Mouse (Mus musculus) liver, embryonic 13.5 days (tissue): ENCODE data around the gene Naa30. TPM values are rescaled to one million over a fixed set of nuclear protein-coding genes. Genes with fewer than 3 reads are reported as not detected.

Source experiments
- ATAC-seq: fragments of 200-750 bp; cut with Nextera tagmentation; 2 replicates; pipeline ENCODE4 v1.8.0; 2017; ENCODE audit warnings: low read depth, mild to moderate bottlenecking, moderate number of reproducible peaks, moderate library complexity
- DNase-seq: peaks from one replicate; pipeline ENCODE4 v3.0.0; 2022
- H3K27ac ChIP-seq: fragments of 300-500 bp; sonication (generic); 2 replicates; pipeline ENCODE4 v1.5.1; 2015; ENCODE audit warnings: moderate library complexity, mild to moderate bottlenecking, inconsistent platforms
- H3K27me3 ChIP-seq: fragments of 300-500 bp; sonication (generic); 2 replicates; pipeline ENCODE4 v1.6.1; 2015; ENCODE audit warnings: mild to moderate bottlenecking, inconsistent platforms
- H3K36me3 ChIP-seq: fragments of 300-500 bp; sonication (generic); 2 replicates; pipeline ENCODE4 v1.6.1; 2015; ENCODE audit warnings: mild to moderate bottlenecking, inconsistent platforms
- H3K4me1 ChIP-seq: fragments of 300-500 bp; sonication (generic); replicated peaks from 2 replicates; pipeline ENCODE4 v1.6.1; 2015; ENCODE audit warnings: inconsistent platforms
- H3K4me2 ChIP-seq: fragments of 300-500 bp; sonication (generic); 2 replicates; pipeline ENCODE4 v1.6.1; 2015; ENCODE audit warnings: inconsistent platforms, mild to moderate bottlenecking, moderate library complexity
- H3K4me3 ChIP-seq: fragments of 300-500 bp; sonication (generic); replicated peaks from 2 replicates; pipeline ENCODE4 v1.5.1; 2015; ENCODE audit warnings: mild to moderate bottlenecking, inconsistent platforms
- H3K9ac ChIP-seq: fragments of 300-500 bp; sonication (generic); 2 replicates; pipeline ENCODE4 v1.6.1; 2015; ENCODE audit warnings: mild to moderate bottlenecking, inconsistent platforms
- H3K9me3 ChIP-seq: fragments of 300-500 bp; sonication (generic); replicated peaks from 2 replicates; pipeline ENCODE4 v1.6.1; 2016; ENCODE audit warnings: inconsistent platforms
- WGBS: fragments of 180-500 bp; shearing (Covaris S2); methylation state at CpG from one replicate; pipeline ENCODE4 v1.1.7; 2015; ENCODE audit not compliant: insufficient replicate concordance; 5-methylcytosine and 5-hydroxymethylcytosine counted together
- polyA plus RNA-seq: library from polyadenylated mRNA; unstranded; fragments of >200 nt; fragmentation: Nextera tagmentation; extraction: Ambion mirVana; gene quantifications from 2 replicates; pipeline ENCODE4 v1.2.1, GENCODE M21; 2015

Naa30 gene
- polyA plus RNA-seq, 1 experiment from 2014 or later: 4.0 TPM

DNA sequence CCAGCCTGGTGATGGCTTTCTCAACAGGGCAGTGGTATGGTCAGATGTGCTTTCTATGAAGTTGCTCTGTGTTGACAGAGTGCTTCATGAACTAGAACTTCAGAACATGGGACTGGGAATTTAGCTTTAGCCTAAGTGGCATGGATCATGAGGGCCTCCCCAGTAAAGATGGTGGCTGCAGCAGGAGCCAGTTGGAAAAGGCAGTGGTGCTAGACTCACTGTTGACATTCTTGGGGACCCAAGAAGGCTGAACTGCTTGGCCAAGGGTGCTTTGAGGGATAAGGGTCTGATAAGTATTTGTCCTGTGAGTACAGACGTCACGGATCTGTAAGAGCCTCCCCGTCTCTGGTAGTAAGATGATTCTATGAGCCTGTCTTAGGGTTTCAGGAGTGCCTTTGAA lies 59.8 kb downstream of the Naa30 start:
- Histone ChIP-seq H3K9me3 (no peaks in the 10 kb centered on the region), H3K27me3 (no peaks in the 10 kb centered on the region), H3K36me3 (no peaks in the 10 kb centered on the region), H3K4me3 (no peak overlapping the region), H3K4me1 (no peaks in the 10 kb centered on the region), H3K4me2 (no peak overlapping the region), H3K27ac (no peak overlapping the region), H3K9ac (no peak overlapping the region)
- no peak for ATAC-seq
- DNase-seq: no peak
- WGBS: 68% methylated on average over 3 of the region's 3 CpGs

DNA sequence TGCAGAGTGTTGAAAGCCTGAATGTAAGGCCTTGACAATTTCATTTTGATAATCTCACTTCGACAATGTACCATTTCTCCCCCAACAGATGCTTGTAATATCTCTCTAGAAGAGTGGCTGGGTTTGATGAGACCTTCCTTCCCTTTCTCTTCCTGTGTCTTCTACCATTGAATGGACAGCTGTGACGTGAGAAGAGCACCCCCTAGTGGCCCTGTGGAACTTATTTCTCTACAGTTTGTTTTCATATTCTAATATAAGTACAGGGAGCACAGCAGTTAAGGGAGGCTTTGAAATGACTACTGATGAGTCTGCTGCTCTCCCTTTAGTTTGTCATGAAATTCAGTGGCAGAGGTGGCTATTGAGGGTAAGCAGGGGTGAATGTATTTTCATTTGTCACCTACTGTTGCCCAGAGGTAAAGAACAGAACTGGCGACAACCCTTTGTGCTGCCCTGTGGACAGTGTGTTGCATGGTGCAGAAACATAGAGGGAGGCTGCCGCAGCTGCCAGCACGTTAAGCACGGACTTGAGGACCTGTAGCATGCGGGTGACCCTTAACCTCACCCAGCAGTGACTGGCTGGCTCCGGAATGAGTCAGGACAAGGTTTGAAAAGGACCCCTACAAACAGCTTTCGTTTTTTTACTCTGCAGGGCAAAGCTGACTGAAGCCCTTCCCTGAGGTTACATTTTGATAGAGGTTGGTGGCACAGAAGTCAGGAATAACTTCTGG lies 62.9 kb downstream of the Naa30 start:
- H3K27ac ChIP-seq: no peak overlapping the region
- H3K4me1 ChIP-seq: no peaks in the 10 kb centered on the region
- H3K27me3 ChIP-seq: no peaks in the 10 kb centered on the region
- H3K9me3 ChIP-seq: no peaks in the 10 kb centered on the region
- DNase-seq (peak; percentile 1), ATAC-seq (no peak)
- 35% methylated on average over 9 of the region's 9 CpGs for WGBS
- no peak overlapping the region for H3K4me3 ChIP-seq
- no peaks in the 10 kb centered on the region for H3K36me3 ChIP-seq
- H3K4me2 ChIP-seq: no peak overlapping the region
- H3K9ac ChIP-seq: no peak overlapping the region

DNA sequence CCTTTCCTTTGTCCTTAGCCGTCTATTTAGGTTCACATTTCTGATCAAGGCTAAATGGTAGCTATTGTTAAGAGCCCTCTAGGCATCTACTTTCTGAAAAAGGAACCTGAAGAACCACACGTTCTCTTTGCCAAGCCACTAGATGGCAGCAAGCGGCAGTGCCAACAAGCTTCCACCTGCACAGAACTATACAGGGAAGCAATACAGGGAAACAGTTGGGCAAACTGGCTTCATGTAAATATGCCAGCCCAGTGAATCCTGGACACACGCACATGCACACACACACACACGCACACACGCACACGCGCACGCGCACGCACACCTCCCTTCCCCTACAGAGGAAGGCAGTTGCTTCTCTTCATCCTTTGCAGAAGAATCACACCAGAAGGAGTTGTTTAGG lies 66.2 kb downstream of the Naa30 start:
- Histone ChIP-seq H3K27me3 (no peaks in the 10 kb centered on the region), H3K4me1 (no peaks in the 10 kb centered on the region), H3K4me3 (no peak overlapping the region), H3K4me2 (no peak overlapping the region), H3K9ac (no peak overlapping the region), H3K36me3 (no peaks in the 10 kb centered on the region), H3K9me3 (no peaks in the 10 kb centered on the region), H3K27ac (no peak overlapping the region)
- DNase-seq: no peak
- WGBS: 35% methylated on average over 11 of the region's 11 CpGs
- ATAC-seq: no peak

Other genes with a start within 250 kb of the Naa30 start
- 11.6 and 16.0 TPM in 2 replicates for gene Ap5m1, start 106.1 kb upstream of the Naa30 start, polyA plus RNA-seq
- gene Exoc5, start 105.6 kb upstream of the Naa30 start, polyA plus RNA-seq: 24.2 and 32.9 TPM in 2 replicates
- 0.37 and 0.41 TPM in 2 replicates for gene ccdc198, start 73.2 kb downstream of the Naa30 start, polyA plus RNA-seq